Mouse (Mus musculus): ENCODE measurements at regions not wholly inside any gene's neighbourhood (a gene's known extent, or its start where the extent isn't known, plus 50 kb on each side); places are given as distances from the start of the nearest gene placed in this dataset.
A peak's percentile ranks its signal among the peaks of the same experiment; 100 is the strongest.

DNA sequence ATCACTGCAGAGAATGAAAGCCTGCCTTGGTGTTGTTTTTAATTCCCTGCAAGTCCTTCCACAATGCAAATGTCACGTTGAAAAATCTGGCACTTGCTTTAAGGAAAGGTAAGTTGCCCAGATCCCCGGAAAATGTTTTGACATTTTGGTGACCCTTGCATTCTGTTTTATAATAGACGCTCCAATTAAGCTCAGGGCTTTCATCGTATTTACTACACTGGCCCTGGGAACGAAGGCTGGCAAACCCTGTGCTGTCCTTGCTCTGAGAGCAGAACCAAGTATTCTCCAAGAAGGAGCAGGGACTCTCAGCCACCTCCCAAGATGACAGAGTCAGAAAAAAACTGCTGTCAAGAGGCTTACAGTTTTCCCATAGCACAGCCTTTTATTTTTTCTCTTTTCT, 305.9 kb downstream of the Kctd12 start:
- no peak overlapping the region for H3K27ac ChIP-seq (ENCODE audit: low read depth, low read length)
- WGBS, result 19% methylated on average over 5 of the region's 5 CpGs
- no peaks in the 10 kb centered on the region for H3K27me3 ChIP-seq (ENCODE audit: control insufficient read depth, insufficient read depth, low read length)
- H3K4me3 ChIP-seq (ENCODE audit: low read depth, low read length), result no peak overlapping the region
- no peaks in the 10 kb centered on the region for H3K4me1 ChIP-seq (replicated peaks; ENCODE audit: control insufficient read depth, insufficient read depth, low read length)
- no peak overlapping the region for H3K4me2 ChIP-seq (ENCODE audit: low read depth, low read length, severe bottlenecking)
- ATAC-seq (replicated peaks; ENCODE audit: low FRiP score), result peak; percentile 53; the same call in 1 of the 2 replicates
- H3K36me3 ChIP-seq (ENCODE audit: control insufficient read depth, insufficient read depth, low read length), result no peaks in the 10 kb centered on the region
- DNase-seq (ENCODE audit: low spot score), result no peak
- no peaks in the 10 kb centered on the region for H3K9me3 ChIP-seq (ENCODE audit: control insufficient read depth, low read length)
- H3K9ac ChIP-seq (ENCODE audit: low read length), result no peak overlapping the region

DNA sequence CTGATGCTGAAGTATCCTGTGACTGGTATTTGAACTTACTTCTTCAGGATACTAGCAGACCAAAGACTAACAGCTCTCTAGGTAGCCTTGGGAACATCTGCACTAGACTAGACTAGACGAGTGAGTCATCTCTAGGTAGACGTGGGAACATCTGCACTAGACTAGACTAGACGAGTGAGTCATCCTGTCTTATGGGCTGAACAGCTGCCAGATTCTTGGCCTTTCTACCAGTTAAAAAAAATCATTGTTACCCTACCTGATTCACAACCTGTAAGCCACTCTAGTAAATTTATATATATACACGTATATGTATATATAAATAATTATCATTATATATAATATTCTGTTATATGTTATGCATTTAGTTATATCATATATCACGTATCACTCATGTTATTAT, 307.8 kb downstream of the Kctd12 start:
- Histone ChIP-seq H3K9ac (ENCODE audit: low read length) (no peak overlapping the region), H3K27me3 (ENCODE audit: control insufficient read depth, insufficient read depth, low read length) (no peaks in the 10 kb centered on the region), H3K4me1 (replicated peaks; ENCODE audit: control insufficient read depth, insufficient read depth, low read length) (no peaks in the 10 kb centered on the region), H3K4me3 (ENCODE audit: low read depth, low read length) (no peak overlapping the region), H3K4me2 (ENCODE audit: low read depth, low read length, severe bottlenecking) (no peak overlapping the region), H3K36me3 (ENCODE audit: control insufficient read depth, insufficient read depth, low read length) (no peaks in the 10 kb centered on the region), H3K27ac (ENCODE audit: low read depth, low read length) (no peak overlapping the region), H3K9me3 (ENCODE audit: control insufficient read depth, low read length) (no peaks in the 10 kb centered on the region)
- no peak for DNase-seq (ENCODE audit: low spot score)
- no peak; the same call in 1 of the 2 replicates for ATAC-seq (replicated peaks; ENCODE audit: low FRiP score)
- WGBS, result 86% methylated on average over 5 of the region's 5 CpGs

DNA sequence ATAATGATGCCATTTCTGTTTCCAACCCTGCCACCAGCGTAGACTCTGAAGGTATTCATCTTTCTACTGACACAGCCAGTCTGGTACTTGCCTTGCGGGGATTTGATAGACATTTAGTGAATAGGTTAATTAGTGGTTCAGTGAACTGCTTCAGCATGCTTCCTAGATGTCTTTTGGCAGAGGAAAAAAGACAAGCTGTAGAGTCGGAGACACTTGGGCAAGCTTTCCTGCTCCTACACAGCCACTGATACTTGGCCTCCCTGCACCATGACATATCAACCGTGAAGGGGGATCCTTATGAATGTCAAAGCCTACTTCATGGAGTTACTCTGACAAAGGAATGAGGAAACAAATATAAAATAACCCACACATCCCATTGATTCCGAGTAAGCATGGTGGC, 308.7 kb downstream of the Kctd12 start:
- no peak for ATAC-seq (replicated peaks; ENCODE audit: low FRiP score)
- DNase-seq (ENCODE audit: low spot score), result no peak
- 68% methylated on average over 5 of the region's 5 CpGs for WGBS

DNA sequence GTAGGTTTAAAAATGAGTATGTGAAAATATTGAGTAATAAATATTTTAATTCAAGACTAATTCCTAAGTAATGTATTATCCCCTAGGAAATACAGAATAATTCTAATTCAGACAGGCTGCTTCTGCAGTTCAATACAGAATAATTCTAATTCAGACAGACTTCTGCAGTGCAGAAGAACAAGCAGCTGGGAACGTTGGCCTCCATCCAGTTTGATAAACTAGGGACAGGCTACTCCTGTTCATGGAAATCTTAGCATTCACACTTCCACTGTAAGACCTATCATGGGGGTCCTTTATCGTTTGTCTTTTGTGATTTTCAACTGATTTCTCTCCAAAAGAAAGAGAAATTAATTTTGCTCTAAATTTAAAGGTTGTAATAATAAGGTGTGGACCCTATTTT, 319.2 kb downstream of the Kctd12 start:
- Histone ChIP-seq H3K36me3 (ENCODE audit: control insufficient read depth, insufficient read depth, low read length) (no peaks in the 10 kb centered on the region), H3K9ac (ENCODE audit: low read length) (no peak overlapping the region), H3K27me3 (ENCODE audit: control insufficient read depth, insufficient read depth, low read length) (no peaks in the 10 kb centered on the region), H3K4me1 (replicated peaks; ENCODE audit: control insufficient read depth, insufficient read depth, low read length) (no peaks in the 10 kb centered on the region), H3K27ac (ENCODE audit: low read depth, low read length) (no peak overlapping the region), H3K4me2 (ENCODE audit: low read depth, low read length, severe bottlenecking) (no peak overlapping the region), H3K9me3 (ENCODE audit: control insufficient read depth, low read length) (no peaks in the 10 kb centered on the region), H3K4me3 (ENCODE audit: low read depth, low read length) (no peak overlapping the region)
- DNase-seq (ENCODE audit: low spot score) (no peak), ATAC-seq (replicated peaks; ENCODE audit: low FRiP score) (no peak)
- WGBS, result 77% methylated on average over 2 of the region's 2 CpGs

More for the DNA sequence above, 308.7 kb downstream of the Kctd12 start:
- Histone ChIP-seq H3K4me2 (ENCODE audit: low read depth, low read length, severe bottlenecking) (no peak overlapping the region), H3K4me3 (ENCODE audit: low read depth, low read length) (no peak overlapping the region), H3K36me3 (ENCODE audit: control insufficient read depth, insufficient read depth, low read length) (no peaks in the 10 kb centered on the region), H3K9ac (ENCODE audit: low read length) (no peak overlapping the region), H3K27me3 (ENCODE audit: control insufficient read depth, insufficient read depth, low read length) (no peaks in the 10 kb centered on the region), H3K27ac (ENCODE audit: low read depth, low read length) (no peak overlapping the region), H3K9me3 (ENCODE audit: control insufficient read depth, low read length) (no peaks in the 10 kb centered on the region), H3K4me1 (replicated peaks; ENCODE audit: control insufficient read depth, insufficient read depth, low read length) (no peaks in the 10 kb centered on the region)

DNA sequence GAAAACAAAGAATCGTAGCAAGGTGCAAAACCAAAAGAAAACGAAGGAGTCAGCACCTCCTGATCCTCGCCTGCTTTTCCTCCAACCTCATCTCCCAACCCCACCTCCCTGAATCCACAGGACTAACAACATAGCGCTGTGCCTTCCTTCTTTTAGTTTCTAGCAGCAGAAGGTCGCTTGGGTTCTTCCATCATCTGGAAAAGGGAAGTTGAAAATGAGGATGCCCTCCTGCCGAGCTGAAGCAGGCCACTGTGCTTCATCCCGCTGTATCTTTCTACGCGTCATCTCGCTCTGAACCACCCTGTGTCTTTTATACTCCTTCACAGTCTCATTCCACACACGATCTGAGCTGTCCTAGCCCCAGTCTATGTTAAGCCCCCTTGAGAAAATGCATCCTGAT, 322.1 kb downstream of the Kctd12 start:
- WGBS, result 87% methylated on average over 11 of the region's 11 CpGs
- ATAC-seq (replicated peaks; ENCODE audit: low FRiP score), result no peak
- no peaks in the 10 kb centered on the region for H3K36me3 ChIP-seq (ENCODE audit: control insufficient read depth, insufficient read depth, low read length)

DNA sequence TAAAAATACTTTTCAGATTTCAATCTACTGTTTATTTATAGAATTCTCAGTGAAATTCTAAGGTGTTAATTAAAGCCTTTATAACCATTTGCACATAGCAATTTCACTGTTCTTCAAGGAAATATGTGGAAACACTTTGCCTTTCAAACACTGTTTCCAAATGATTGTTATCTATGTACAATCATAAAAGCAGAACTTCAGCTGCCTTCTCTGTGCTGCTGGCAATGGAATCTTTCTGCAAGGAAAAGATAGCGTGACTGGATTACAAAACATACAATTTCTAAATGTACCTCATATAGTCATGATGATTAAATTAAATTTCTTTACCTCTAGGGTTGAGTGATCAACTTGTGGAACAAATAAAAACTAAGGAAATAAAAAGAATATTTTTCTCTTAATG, 326.2 kb downstream of the Kctd12 start:
- no peak overlapping the region for H3K27ac ChIP-seq (ENCODE audit: low read depth, low read length)
- H3K27me3 ChIP-seq (ENCODE audit: control insufficient read depth, insufficient read depth, low read length), result no peaks in the 10 kb centered on the region
- WGBS, result 80% methylated on average over 1 of the region's 1 CpGs
- no peaks in the 10 kb centered on the region for H3K9me3 ChIP-seq (ENCODE audit: control insufficient read depth, low read length)
- no peaks in the 10 kb centered on the region for H3K36me3 ChIP-seq (ENCODE audit: control insufficient read depth, insufficient read depth, low read length)
- DNase-seq (ENCODE audit: low spot score) (no peak), ATAC-seq (replicated peaks; ENCODE audit: low FRiP score) (no peak)
- no peak overlapping the region for H3K9ac ChIP-seq (ENCODE audit: low read length)
- no peak overlapping the region for H3K4me3 ChIP-seq (ENCODE audit: low read depth, low read length)
- no peak overlapping the region for H3K4me2 ChIP-seq (ENCODE audit: low read depth, low read length, severe bottlenecking)
- no peaks in the 10 kb centered on the region for H3K4me1 ChIP-seq (replicated peaks; ENCODE audit: control insufficient read depth, insufficient read depth, low read length)

More for the DNA sequence above, 322.1 kb downstream of the Kctd12 start:
- no peak for DNase-seq (ENCODE audit: low spot score)
- no peak overlapping the region for H3K4me2 ChIP-seq (ENCODE audit: low read depth, low read length, severe bottlenecking)
- H3K4me1 ChIP-seq (replicated peaks; ENCODE audit: control insufficient read depth, insufficient read depth, low read length), result no peaks in the 10 kb centered on the region
- no peak overlapping the region for H3K27ac ChIP-seq (ENCODE audit: low read depth, low read length)
- no peak overlapping the region for H3K9ac ChIP-seq (ENCODE audit: low read length)
- H3K27me3 ChIP-seq (ENCODE audit: control insufficient read depth, insufficient read depth, low read length), result no peaks in the 10 kb centered on the region
- H3K9me3 ChIP-seq (ENCODE audit: control insufficient read depth, low read length), result no peaks in the 10 kb centered on the region
- no peak overlapping the region for H3K4me3 ChIP-seq (ENCODE audit: low read depth, low read length)

DNA sequence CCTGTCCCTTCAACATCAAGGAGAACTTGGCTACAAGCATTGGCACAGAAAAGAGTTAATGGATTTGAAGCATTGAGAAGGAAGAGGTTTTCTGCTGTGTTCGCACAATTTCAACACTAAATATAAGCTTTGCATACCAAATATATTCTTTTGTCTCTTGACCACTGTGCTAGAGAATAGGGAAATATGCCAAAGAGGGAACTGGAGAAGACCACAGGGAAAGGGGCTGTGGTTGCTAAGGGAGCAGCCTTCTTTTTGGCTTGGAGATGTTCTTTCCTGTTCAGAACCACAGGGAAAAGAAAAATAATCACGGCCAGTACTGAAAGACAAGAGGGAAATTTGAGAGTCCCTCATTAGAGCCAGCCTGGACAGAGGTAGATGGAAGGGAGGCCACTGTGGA, 352.8 kb downstream of the Kctd12 start:
- no peaks in the 10 kb centered on the region for H3K27me3 ChIP-seq (ENCODE audit: control insufficient read depth, insufficient read depth, low read length)
- H3K9me3 ChIP-seq (ENCODE audit: control insufficient read depth, low read length), result no peaks in the 10 kb centered on the region
- H3K4me2 ChIP-seq (ENCODE audit: low read depth, low read length, severe bottlenecking), result no peak overlapping the region
- H3K4me3 ChIP-seq (ENCODE audit: low read depth, low read length), result no peak overlapping the region
- WGBS, result 79% methylated on average over 2 of the region's 2 CpGs
- no peaks in the 10 kb centered on the region for H3K4me1 ChIP-seq (replicated peaks; ENCODE audit: control insufficient read depth, insufficient read depth, low read length)
- ATAC-seq (replicated peaks; ENCODE audit: low FRiP score) (no peak), DNase-seq (ENCODE audit: low spot score) (no peak)
- H3K36me3 ChIP-seq (ENCODE audit: control insufficient read depth, insufficient read depth, low read length), result no peaks in the 10 kb centered on the region
- H3K27ac ChIP-seq (ENCODE audit: low read depth, low read length), result no peak overlapping the region
- H3K9ac ChIP-seq (ENCODE audit: low read length), result no peak overlapping the region

DNA sequence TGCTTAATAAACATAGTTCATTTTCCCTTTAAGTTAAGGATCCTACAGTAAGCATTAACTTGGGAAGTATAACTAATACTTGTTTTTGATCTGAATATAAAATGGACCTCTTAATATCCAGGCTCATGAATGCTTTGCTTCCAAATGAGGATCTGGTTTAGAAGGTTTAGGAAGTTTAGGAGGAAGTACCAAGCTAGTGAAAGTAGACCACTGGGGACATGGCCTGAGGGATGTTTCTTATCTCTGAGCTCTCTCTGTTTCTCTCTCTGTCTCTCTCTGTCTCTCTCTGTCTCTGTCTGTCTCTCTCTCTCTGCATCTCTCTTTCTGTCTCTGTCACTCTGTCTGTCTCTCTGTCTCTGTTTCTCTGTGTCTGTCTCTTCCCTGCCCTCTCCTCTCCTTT, 360.9 kb downstream of the Kctd12 start:
- Histone ChIP-seq H3K4me1 (replicated peaks; ENCODE audit: control insufficient read depth, insufficient read depth, low read length) (no peaks in the 10 kb centered on the region), H3K36me3 (ENCODE audit: control insufficient read depth, insufficient read depth, low read length) (no peaks in the 10 kb centered on the region), H3K9me3 (ENCODE audit: control insufficient read depth, low read length) (no peaks in the 10 kb centered on the region), H3K4me2 (ENCODE audit: low read depth, low read length, severe bottlenecking) (no peak overlapping the region), H3K9ac (ENCODE audit: low read length) (no peak overlapping the region), H3K27ac (ENCODE audit: low read depth, low read length) (no peak overlapping the region), H3K4me3 (ENCODE audit: low read depth, low read length) (no peak overlapping the region), H3K27me3 (ENCODE audit: control insufficient read depth, insufficient read depth, low read length) (no peaks in the 10 kb centered on the region)
- DNase-seq (ENCODE audit: low spot score), result no peak
- ATAC-seq (replicated peaks; ENCODE audit: low FRiP score), result no peak

DNA sequence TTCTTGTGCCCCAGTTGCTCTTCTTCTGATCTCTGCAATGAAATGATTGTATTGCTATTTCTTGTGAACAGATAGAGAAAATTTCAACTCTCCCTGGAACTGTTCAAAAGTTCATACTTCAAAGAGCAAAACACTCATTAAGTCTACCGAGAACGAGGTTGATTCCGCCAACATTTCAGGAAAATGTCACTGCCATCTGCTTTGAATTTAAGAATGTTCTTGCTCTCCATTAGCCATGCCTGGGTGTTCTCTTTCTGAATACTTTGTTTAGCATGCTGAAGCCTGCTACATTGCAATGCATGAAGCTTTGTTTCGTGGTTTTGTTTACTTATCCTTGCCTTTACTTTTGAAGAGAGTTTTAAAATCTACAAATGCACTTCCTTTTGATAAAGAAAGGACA, 363.4 kb downstream of the Kctd12 start:
- Histone ChIP-seq H3K4me3 (ENCODE audit: low read depth, low read length) (no peak overlapping the region), H3K4me2 (ENCODE audit: low read depth, low read length, severe bottlenecking) (no peak overlapping the region), H3K36me3 (ENCODE audit: control insufficient read depth, insufficient read depth, low read length) (no peaks in the 10 kb centered on the region), H3K27me3 (ENCODE audit: control insufficient read depth, insufficient read depth, low read length) (no peaks in the 10 kb centered on the region), H3K9me3 (ENCODE audit: control insufficient read depth, low read length) (no peaks in the 10 kb centered on the region), H3K27ac (ENCODE audit: low read depth, low read length) (no peak overlapping the region), H3K4me1 (replicated peaks; ENCODE audit: control insufficient read depth, insufficient read depth, low read length) (no peaks in the 10 kb centered on the region; the same call in 1 of the 2 replicates), H3K9ac (ENCODE audit: low read length) (no peak overlapping the region)
- no peak for ATAC-seq (replicated peaks; ENCODE audit: low FRiP score)
- no peak for DNase-seq (ENCODE audit: low spot score)
- 62% methylated on average over 4 of the region's 4 CpGs for WGBS

Measured in forebrain, embryonic 11.5 days (tissue).